Mouse (Mus musculus) gastrocnemius, postnatal 25 days (tissue): ENCODE data around the gene Egln1. TPM values are rescaled to one million over a fixed set of nuclear protein-coding genes. Genes with fewer than 3 reads are reported as not detected.
A peak's percentile ranks its signal among the peaks of the same experiment; 100 is the strongest.

Experiments used
- DNase-seq: peaks from one replicate; pipeline ENCODE4 v3.0.0; 2022
- total RNA-seq, 2 experiments: library from RNA; stranded (reverse); gene quantifications; 1 replicate in 1 of 2; 2 replicates in 1 of 2; pipeline ENCODE4 v1.2.3; 2021

Gene Egln1
- total RNA-seq, 2 experiments from 2014 or later, result 101 to 138 TPM

DNA sequence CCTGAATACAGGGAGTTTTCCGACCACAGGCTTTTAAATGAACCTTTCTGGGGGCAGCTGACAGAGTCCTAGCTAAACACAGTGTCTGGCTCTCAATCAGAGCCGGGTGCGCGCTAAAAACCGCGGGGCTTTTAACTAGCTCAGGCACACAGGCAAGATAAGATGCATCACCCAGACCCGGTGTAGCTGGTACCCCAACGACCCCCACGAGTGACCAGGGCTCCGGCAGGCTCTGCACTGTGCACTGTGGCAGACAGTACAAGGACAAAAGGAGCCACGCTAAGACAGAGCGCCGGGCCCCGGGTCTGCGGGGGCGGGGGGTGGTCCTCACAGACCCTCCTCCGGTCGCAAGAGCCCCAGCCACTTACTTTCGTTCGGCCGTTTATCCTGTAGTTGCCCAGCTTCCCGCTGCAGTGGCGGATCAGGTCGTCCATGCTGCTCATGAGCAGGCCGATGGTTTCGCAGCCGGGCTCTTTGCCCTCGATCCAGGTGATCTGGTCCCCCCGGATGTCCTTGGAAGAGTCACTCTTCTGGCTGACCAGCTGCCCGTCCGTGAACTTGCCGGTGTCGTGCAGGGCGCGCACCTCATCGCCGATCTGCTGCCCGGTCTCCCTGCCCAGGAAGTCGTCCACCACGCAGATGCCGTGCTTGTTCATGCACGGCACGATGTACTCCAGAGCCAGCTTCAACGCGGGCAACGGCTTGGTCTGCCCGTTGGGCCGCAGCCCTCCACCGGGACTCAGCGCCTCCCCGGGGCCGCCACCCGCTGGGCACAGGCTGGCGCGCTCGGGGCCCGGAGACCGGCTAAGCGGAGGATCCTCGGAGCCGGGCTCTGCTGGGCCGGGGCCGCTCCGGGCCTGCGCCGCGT, 1.0 kb downstream of the Egln1 start:
- DNase-seq, result peak; percentile 57

DNA sequence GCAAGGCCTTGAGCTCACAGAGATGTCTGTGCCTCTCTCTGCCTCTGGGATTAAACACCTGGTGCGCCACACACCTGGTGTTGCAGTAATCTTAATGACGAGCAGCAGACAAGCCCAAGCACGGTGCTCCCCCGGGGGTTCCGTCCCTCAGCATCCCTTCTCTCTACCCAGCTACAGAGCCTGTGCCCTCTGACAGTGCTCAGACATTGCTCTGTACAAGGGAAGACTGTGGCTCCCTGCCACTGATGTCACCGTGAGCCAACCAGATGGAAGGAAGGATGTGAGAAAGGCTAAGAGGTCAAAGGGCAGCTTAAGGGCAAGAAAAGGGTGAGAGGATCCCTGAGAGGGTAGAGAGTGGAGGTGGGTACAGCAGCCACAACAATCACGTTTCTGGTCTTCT, 4.7 kb downstream of the Egln1 start:
- no peak for DNase-seq

DNA sequence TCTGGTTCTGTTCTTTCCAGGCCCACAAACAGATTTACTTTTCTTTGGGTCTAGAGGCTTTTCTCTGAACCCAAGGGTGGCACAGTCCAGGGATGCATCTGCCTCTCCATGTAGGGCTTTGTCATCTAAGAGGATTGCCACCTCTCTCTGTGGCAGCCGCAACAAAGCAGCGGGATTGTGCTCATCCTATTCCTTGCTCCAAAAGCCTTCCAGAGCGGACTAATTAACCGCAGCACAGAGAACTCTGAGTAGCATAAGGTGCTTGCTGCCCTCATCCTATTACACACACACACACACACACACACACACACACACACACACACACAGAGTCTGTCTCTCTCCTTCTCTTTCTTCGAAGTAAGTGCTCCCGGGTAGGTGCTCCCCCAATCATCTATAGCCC, 5.3 kb downstream of the Egln1 start:
- no peak for DNase-seq

DNA sequence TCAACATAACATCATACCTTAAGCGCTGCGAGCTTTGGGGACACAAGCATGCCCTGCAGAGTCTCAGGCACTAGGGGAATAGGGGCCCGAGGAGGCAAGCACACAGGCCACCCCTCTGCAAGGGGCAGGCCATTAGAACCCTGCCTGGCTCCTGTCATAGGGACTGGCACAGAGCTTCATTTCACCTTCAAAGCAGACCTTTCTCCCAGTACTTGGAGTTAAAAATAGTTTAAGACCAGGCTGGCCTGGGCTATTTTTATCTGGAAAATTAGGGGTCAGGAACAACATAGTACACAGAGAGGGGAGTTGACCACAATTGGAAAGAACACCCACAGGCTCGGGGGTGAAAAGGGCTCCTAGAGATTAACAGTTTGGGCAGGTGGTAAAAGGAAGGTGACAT, 11.8 kb downstream of the Egln1 start:
- peak; percentile 20 for DNase-seq

DNA sequence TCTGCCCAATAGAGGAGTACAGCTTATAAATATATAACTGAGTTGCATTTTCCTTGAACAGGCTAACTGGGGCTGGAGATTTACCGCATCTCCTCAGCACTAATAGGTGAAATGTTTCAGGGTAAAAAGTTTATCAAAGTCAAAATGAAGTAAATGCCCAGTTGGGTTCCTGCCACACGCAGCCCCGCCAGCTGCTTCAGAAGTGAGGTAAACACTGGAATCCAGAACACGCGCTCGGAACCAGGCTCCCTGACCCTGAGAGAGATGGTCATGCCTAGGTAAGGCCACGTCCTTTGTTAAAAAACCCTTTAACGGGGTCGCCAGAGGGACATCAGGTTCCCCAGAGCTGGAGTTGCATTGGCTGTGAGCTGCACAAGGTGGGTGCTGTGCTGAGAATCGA, 12.4 kb downstream of the Egln1 start:
- DNase-seq, result no peak

DNA sequence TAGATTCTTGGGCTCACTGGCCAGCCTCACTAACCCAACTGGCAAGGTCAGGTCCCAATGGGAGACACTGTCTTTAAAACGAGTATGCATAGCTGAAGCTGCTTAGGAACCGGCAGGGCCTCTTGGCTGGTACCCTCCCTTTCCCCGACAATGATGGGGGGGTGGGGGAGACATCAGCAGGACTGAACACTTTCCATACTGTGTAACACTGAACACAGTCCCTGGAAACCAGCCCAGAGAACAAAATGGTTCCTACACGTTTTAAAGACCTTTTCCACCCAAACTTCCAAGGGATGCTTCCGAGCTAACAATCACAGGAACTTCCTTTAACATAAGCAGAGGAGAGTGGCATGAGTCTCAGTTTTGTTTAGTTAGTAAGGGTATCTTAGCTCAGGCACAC, 14.0 kb downstream of the Egln1 start:
- DNase-seq, result no peak

DNA sequence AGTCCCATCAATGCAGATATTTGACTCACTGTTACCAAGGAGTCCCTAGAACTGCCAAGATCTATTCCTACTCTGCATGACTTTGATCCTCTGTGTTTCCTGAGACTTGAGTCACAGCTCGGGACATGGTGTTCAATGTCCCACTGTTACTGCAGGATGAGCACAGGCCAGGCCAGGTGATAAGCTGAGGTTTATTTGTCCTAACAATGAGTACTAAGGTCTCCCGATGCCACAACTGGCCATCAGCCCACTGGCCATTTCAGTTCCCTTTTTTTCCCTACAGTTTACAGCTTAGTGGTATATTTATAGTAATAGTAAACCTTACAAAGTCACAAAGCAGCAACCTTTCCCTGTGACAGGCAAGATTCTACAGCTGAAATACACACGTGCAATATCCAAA, 16.7 kb downstream of the Egln1 start:
- DNase-seq, result no peak

DNA sequence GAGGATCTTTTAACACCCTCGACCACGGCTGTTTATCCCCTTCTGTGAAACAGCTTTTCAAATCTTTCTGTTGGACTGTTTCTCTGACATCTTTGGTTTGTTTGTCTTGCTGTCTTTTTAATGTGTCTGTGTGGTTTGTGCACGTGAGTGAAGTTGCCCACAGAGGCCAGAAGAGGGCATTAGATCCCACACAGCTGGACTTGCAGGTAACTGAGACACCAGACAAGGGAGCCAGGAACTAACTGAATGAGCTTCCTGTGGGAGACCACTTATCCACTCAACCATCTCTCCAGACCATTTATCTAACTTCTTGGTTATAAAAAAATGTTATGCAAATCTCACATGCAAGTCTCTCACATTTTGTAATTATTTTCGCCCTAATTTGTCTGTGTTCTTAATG, 18.5 kb downstream of the Egln1 start:
- no peak for DNase-seq

DNA sequence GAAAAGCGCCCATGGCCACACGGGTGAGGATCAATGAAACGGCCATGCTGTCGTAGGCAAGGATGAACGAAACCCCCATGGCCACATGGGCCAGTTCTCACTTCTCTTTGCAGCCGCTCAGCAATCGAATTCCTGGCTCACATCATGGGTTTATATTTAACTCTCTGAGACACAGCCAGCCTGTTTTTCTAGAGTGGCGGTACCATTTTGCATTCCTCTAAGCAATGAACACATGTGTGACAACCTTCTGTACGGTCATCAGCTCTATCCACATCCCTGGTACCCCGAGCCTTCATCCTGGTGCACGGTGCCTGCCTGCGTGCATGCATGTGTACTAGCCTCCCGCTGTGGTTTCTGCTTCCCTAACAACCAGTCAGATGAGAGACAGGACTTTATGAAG, 19.0 kb downstream of the Egln1 start:
- DNase-seq, result no peak

DNA sequence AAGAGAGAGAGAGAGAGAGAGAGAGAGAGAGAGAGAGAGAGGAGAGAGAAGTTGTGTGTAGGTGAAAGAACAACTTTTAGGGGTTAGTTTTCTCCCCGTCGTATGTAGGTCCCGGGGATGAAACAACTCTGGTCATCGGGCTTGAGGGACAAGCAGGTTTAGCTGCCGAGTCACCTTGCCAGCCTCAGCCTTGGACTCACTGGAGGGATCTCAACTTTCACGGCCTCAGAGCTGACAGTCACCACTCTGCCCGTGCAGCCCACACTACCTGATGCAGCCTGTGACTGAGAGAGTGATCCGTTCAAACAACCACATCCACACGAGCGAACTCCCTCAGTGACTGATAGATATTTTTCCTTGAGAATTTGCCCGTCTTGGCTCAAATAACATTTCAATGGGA, 20.1 kb downstream of the Egln1 start:
- DNase-seq, result peak; percentile 36

DNA sequence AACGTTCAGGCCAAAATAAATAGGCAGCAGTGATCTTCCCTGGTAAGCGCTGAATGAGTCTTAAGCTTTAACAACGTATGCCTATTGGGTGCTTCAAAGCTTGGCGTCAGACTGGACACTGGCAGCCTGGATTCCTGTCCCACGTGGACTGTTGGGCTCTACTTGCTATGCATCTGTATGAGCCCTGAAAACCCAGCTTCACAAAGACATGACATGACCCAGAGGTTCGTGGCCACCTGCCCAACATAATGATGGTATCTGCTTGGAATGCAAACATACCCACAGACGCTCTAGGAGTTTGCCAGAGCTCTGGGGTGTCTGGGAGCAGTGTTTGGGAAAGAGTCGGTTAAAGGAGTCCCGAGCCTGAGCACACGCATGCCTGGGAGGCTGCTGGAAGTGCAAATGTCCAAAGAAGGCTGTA, 22.8 kb downstream of the Egln1 start:
- DNase-seq, result peak; percentile 33

DNA sequence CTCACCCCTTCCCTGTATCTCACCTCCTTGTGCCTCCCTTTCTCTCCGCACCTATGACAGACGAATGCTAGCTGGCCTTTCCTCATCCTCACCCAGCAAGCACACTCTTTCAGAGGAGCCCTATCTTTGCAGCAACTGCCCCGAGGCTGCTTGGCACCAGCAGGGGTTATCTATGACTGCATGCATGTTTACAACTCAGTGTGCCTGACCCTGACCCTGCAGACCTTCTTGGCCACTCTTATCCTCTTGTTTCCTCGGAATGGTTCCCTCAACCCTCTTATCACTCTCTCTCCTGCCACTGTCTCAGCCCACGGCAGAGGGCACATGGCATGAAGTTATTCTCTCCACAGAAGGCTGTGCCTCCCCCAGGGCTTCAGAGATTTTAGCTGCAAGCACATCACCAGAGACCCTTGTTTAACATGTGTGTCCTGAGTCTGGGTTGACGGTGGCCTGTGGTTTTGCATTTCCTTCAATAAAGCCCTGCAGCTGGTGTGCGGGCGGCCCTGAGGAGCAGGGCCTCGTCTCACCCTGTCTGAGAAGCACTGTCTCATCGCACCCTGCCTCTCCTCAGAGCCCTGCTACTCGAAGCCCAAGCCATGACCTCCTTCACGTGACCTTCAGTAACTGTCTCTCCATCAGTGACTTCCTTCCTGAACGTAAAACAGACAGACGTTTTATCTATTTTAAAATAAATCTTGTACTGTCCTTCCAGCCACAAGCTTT, 23.4 kb downstream of the Egln1 start:
- no peak for DNase-seq

DNA sequence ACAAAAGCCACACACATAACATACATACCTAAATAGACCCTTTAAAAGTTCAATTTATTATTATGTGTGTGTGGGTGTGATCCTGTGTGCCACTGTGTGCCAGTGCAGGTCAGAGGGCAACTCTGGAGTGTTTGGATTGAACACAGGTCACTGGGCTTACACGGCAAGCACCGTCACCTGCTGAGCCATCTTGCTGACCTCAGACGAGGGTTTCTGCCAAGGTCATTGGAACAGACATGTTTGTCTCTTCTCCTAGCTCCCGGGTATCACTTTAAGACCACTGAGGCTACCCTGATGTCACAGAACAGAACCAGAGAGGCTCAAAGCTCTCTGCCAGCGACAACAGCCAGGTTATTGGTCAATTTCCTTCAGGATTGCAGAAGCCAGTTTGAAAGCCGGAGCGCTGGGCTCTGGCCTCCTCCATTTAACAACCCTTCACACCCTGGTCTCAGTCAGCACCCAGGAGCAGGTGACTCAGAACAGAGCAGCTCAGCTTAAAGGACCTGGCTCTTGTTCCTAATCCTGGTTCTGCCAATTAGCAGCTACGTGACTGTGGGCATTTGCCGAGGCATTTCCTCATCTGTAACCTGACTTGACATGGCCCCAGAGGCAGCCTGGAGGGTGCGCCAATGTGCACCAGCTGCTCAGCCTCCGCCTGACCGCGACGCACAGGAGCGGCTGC, 25.0 kb downstream of the Egln1 start:
- peak; percentile 75 for DNase-seq

DNA sequence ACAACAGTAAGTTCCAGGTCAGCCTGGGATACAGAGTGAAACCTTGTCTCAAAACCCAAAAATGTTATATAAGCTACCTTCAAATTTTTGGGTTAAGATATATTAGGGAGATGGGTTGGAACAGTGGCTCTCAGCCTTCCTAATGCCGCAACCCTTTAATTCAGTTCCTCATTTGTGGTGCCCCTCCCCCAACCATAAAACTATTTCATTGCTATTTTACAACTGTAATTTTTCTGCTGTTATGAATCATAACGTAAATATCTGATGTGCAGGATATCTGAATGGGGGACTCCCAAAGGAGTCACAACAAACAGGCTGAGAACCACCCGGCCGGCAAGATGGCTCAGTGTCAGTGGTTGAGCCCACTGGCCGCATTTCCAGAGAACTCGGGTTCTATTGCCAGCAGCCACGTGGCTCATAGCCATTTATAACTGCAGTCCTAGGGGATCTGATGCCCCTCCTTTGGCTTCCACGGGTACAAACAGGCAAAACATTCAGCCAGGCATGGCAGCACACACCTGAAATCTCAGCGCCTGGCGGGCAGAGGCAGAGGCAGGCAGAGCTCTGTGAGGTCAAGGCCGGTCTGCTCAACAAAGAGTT, 26.5 kb downstream of the Egln1 start:
- no peak for DNase-seq

DNA sequence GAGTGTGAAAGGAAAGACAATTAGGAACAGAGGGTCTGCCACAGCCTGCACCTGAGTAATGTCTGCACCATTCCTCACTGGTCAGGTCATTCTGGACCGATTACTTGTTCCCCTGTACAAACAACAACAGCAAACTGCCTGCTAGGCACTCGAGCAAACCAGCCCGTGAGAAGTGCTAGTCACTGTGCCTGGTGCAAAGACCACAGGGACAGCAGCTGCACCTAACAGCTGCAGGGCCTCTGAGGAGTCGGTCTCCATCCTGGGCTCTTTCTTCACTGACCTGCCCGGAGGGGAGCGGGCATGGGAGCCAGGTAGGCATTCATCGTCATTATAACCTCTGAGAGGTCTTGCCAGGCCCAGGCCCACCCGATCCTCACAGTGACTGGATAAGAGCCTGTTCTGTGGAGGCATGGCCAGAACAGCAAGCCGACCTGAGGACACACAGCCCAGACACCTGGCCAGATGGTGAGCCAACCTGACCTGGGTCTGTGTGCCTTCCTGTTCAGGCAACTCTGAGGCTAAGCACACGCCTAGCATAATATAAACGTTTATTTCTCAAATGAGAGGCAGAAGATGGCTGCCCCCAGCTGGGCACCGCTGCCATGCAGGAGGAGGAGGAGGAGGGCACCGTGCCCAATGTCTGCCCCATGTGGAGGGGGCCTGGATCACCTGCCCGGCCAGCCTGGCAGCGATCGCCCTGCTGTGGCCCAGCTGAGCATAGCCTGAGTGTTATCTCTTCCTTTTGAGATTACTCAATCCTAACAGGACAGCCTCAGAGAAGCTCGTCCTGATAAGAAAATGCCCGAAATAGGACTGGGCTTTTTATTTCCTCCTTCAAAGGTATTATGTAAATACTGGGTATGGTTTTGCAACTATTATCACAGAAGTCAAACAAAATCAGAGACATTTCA, 27.5 kb downstream of the Egln1 start:
- DNase-seq, result no peak

DNA sequence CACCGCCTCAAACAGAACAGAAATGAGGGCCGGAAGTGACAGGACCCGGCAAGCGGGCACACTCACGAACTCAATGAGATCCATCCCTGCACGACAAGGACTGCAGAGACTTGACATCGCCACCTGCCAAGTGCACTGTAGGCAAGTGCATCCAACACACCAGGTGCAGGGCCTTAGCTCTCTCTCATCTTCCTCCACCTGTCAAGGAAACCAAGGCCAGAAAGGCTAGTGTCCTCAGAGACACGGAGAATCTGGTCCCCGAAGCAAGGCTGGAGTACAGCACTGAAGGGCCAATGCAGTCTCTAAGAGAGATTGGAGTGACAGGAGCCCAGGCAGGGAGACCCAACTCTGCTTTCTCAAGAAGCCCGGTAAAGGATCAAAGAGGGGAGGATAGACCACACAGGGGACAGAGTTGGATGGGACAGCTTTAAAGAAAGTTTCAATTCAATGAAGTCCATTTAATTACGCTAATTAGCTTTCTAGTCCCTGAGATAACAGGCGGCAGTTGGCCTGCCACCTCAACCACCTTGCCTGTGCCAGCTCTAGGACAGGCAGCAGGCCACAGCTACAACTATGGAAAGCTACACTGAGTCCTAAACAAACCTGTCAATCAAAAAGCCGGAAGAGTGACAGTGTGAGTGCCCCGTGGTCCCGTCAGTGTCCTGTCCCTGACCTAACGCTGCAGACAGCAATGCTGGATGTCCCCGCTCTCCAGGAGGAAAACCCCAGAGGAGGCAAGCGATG, 31.2 kb downstream of the Egln1 start:
- DNase-seq, result no peak

DNA sequence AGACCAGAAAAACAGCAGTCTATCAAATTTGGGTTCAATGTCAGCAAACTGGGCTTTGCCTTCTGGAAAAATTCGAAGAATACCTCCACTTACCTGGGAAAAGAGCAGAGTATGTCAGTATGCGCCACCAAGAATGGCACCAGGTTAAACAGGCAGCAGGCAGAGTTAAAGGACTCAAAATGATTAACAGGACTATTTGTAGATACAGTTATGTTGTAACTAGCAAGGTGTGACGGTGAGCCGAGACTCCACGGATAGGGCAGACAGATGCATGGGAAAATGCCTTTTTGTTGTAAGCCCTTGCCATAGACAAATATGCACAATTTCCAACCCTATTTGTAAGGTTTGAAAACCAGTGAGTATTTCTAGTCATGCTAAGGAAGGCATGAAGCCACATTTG, 35.1 kb downstream of the Egln1 start:
- DNase-seq, result no peak

DNA sequence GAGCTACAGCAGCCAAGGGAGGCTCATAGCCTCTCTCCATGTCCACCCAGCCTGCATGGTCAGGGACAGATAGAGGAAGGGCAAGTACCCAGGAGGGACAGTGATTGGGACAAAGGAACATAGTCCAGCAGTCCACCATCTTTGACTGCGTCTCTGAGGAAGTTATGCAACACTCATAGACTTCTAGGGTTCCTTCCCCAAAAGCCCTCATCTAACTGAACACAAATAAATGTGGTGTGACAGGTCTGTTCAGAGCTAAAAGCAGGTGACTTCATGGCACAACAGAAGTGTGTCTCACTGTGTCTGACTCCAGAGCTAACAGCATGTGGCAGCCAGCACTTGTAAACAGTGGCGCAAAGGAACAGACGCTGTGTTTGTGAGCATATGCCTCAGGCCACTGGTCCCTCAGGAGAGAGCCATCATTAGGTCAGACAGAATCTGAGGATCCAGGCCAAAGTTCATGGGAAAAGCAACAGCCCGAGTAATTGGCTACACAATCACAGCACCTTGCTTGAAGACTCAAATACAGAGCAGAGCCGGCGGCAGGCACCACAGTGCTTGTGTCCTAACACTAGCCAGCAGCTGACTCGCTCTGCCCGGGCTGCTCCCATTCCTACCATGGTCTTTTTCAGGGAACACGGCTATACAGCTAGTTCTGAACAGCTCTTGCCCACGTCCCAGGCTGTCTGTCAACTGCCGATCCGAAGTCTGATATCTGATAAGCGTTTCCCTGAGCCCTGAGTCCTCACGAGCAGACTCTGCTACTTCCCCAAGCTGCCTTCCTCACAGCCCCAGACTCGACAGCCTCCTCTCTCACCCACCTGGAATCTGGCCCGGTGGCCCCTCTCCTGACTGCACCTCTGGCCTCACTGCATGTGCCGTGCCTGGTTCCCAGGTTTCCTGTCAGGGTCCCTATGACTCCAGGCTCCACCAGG, 36.9 kb downstream of the Egln1 start:
- DNase-seq, result no peak

DNA sequence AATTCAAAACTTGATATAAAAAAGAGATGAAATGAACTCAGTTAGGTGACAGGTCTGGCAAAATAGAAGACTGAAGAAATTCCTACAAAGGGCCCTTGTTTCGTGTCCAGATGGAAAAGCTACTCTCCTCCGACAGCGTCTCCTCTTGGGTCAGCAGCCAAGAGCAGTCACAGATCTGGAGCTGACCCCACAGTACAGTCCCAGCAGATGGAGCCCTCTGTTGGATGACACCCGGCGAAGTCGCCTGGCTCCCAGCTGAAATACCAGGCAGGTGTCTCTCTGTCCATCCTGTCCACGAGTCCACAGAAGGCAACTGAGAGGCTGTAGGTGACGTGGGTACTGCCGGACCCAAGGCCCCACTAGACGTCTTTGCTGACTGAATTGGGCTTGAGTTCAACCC, 38.8 kb downstream of the Egln1 start:
- DNase-seq, result no peak

DNA sequence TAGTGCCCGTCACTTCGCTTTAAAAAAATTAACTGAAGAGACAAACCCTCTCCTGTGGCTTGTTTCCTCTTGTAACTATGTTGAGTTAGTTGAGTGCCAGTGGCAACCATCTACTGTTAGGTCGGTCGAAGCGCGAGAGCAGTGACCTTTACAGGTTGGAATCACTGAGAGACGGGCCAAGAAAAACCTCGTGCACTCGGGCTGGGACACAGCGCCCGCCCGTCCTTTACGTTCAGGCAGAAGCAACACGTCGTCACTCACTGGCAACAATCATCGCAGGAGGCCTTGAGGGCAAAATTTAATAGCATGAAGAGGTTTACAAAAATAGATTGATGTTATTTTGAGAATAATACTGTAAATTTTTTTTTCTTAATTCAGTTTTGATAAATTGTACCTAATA, 39.2 kb downstream of the Egln1 start:
- no peak for DNase-seq
